Mouse (Mus musculus) heart, adult 11 months (tissue): ENCODE measurements at regions not wholly inside any gene's neighbourhood (a gene's known extent, or its start where the extent isn't known, plus 50 kb on each side); places are given as distances from the start of the nearest gene placed in this dataset.

Source experiments
- DNase-seq: peaks from one replicate; pipeline ENCODE4 v3.0.0; 2022

- DNase-seq, result peak; percentile 66
Measured at GRCm38 (mm10) chr5:75472484-75472883, 102.2 kb upstream of the Kit start.

GRCm38 (mm10) chr5:75475414-75475813, 99.3 kb upstream of the Kit start:
- DNase-seq, result peak; percentile 40

- DNase-seq, result no peak
Measured at GRCm38 (mm10) chr5:75478499-75478898, 96.2 kb upstream of the Kit start.

GRCm38 (mm10) chr5:75479149-75479548, 95.6 kb upstream of the Kit start:
- DNase-seq, result no peak

GRCm38 (mm10) chr5:75481595-75481994, 93.1 kb upstream of the Kit start:
- peak; percentile 35 for DNase-seq

DNA sequence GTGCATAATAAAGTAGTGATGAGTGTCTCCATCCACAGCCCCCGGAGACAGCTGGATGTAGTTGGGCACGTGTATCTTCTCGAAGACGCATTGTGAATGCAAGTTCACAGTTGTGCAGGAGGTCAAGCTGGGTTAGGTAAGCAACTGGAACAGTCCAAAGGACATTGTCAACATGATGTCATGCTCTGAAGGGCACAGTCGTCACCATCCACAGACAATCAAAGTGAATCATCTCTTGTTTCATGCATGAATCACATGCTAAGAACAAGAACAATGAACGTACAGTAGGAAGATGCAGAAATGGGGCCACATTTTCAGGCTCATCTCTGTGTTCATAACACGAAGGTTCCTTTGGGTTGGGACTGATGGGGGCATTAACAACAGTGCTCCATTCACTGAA, 90.4 kb upstream of the Kit start:
- DNase-seq, result peak; percentile 58

- peak; percentile 67 for DNase-seq
Measured at GRCm38 (mm10) chr5:75490806-75491205, 83.9 kb upstream of the Kit start.

GRCm38 (mm10) chr5:75494143-75494542, 80.6 kb upstream of the Kit start:
- no peak for DNase-seq

DNA sequence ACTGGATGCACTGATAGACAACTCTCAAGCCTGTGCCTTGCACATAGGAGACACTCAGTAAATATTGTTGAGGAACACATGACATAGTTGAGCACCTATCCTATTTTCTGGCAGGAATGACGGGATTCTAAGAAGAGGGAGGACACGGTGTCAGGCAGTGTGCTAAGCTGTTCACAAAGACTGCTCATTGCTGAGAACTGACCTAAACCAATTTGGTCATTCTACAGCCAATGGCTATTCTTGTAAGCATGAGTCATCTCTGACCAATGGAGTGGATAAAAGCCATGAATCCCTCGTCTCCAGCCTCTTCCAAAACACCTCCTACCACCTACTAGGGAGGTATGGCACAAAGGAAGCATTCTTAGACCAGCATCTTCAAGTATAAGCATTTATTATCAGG, 75.7 kb upstream of the Kit start:
- DNase-seq, result no peak

DNA sequence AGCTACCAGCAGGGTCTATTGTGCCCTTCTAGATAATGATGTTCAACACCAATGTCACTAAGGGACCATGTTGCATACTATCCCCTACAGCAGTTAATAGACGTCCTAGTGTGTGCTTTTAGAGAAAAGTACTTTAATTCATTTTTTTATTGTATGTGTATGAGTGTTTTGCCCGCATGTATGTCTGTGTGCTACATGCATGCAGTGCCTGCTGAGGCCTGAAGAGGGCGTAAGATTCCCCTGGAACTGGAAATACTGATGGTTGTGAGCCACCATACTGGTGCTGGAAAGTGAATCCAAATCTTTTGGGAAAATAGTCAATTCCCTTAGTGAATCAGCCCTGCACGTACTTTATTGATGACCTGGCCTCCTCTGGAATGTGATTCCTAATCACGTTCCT, 75.0 kb upstream of the Kit start:
- DNase-seq, result no peak

DNA sequence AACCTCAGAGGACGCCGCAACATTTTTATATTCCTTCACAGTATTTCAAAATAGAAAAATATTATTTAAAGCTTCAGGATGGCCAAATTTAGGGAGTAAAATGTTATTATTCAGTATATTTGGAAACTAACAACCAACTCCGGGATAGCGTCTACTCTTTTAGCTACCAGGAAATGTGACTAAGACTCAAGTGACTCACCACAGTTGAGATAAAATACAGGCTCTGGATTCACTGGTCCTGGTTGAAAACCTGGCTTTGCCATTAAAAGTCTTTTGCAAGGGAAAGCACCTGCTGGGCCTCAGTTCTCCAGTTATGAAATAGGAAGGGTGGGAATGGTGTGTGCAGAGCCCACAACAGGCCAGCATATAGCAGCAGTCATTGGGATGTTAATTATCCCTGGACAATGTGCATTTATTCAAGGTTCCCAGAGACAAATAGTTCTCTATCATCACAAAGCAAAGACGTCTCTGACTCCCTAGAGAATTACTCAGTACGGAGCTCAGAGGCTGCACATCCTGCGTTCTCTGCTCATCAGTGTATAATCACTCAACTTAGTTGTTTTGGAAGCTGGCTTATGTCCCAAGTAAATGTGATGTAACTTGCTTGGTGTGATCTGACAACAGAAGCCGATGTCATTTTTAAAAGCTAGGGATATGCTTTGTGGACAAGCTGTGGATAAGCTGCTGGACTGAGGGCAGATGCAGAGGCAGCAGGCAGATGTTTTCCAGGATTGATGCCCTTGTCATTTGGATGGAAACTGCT, 73.9 kb upstream of the Kit start:
- DNase-seq, result peak; percentile 86

DNA sequence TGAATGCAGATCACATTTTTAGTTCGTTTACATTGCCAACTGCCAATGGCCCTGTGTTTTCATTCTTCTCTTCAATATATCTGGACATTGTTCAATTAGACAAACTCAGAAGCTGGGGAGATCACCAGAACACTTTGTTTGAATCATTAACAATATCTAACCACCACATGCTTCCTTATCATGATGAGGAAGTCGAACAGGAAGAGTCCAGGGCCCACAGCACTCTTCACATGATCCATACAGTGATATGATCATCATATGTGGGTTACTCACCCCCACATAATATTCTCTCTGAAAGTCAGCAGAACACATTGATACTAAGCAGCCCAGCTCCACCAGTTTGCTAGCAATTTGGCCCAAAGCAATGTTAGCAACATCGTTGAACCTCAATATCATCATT, 71.0 kb upstream of the Kit start:
- DNase-seq, result no peak

DNA sequence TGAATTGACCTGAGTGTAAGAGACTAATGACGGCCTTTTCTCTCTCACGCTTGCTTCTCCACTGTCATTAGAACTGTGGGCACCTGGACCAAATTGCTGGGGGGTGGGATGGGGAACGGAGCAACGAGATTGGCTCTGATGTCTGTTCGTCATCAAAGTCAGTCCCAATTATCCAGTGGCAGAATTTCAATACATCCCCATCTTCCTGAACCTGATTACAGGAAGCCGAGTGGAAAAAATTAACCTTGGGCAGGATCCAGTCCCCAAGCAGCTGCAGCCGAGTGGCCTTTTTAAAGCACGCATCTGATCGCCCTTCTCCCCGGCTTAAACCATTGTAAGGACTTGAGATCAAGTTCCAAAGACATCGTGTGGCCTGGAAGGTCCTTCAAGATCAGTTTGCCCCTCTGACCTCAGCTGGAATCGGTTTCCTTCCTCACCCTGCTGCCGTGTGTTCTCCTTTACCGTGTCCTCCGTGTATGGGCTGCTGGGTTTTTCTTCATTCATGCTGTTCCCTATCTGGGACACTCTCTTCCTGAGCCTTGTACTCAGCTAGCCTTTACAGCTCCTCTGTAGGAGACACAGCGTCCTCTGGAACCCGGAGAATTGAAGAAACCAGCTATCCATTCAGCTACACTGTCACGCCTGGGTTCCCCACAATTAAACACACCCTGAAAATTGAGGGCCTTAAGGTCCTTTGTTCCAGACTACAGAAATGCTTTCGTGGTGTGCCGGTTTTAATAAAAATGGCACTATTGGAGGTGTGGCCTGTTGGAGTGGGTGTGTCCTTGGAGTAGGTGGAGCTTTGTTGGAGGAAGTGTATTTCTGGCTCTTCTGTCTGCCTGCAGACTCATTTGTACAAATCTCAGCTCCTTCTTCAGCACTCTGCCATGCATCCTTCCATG, 61.9 kb upstream of the Kit start:
- no peak for DNase-seq

DNA sequence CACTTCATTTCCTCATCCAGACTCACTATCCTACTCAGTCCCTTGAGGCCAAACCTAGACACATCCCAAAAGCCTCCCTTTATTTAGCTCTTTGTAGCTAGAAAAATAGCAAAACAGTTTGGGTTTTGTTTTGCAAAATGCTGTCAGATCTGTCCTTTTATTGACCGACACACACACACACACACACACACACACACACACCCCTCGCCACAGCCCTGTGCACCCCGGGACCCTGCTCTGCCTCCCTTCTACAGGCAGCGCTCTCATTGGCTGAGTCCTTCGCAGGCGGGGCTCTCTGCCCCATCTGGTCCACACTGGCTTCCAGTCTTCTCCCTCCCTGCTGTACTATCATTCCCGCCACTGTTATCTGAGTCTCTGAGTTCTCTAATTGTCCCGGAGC, 56.5 kb upstream of the Kit start:
- no peak for DNase-seq

- DNase-seq, result no peak
Measured at GRCm38 (mm10) chr5:75523041-75523678, 51.6 kb upstream of the Kit start.
